ENCODE assay signal across 8 mouse cellular contexts in genomic region chr10:74966850-74967451, GRCm38 (mm10). TPM values are rescaled to one million over a fixed set of nuclear protein-coding genes. Genes with fewer than 3 reads are reported as not detected.
DNase-seq lines count a peak whose midpoint lies in the region; ATAC-seq and TF ChIP-seq lines count a peak whose summit lies in the region.

Gene Gnaz (plus strand): TSS chr10:74967177.

- peak; percentile 41 for TF ChIP-seq CTCF in lung, postnatal 0 days (IDR thresholded peaks at IDR 0.05)

- ATAC-seq in hindbrain, embryonic 12.5 days (ENCODE audit: low FRiP score): peak; percentile 98
- ATAC-seq in lung, postnatal 0 days: peak; percentile 99

- H3K4me2 ChIP-seq in hindbrain, embryonic 12.5 days (replicated peaks): peak within 1 kb of the TSS; percentile 94
- H3K4me2 ChIP-seq in lung, postnatal 0 days (replicated peaks; ENCODE audit: low read depth, low read length): peak within 1 kb of the TSS; percentile 91

- TF ChIP-seq EP300 in lung, postnatal 0 days (IDR thresholded peaks at IDR 0.05): no peak

- DNase-seq in Muller cell, postnatal 12 days (ENCODE audit: inconsistent ontology term): peak; percentile 98
- peak; percentile 99 for DNase-seq in cerebellum, adult 9-11 months
- peak; percentile 98 to 99 for DNase-seq in frontal cortex, postnatal 14 days (ENCODE audit: low spot score in 2 of 2)
- DNase-seq in layer of hippocampus, postnatal 10 days (ENCODE audit: low spot score in 2 of 2): peak; percentile 99
- peak; percentile 97 for DNase-seq in lung, postnatal 0 days (ENCODE audit: low spot score)
- DNase-seq in ovary, postnatal 14 days (ENCODE audit: low spot score): peak; percentile 94
- peak; percentile 91 to 93 for DNase-seq in thymus, postnatal 10 days (ENCODE audit: low spot score in 2 of 2)

- H3K9ac ChIP-seq in hindbrain, embryonic 12.5 days: peak within 1 kb of the TSS; percentile 80
- no peak within 1 kb of the TSS for H3K9ac ChIP-seq in lung, postnatal 0 days (replicated peaks; ENCODE audit: low read depth)

- peak within 1 kb of the TSS; percentile 60 for H3K27ac ChIP-seq in hindbrain, embryonic 12.5 days
- H3K27ac ChIP-seq in lung, postnatal 0 days (ENCODE audit: low read length): no peak within 1 kb of the TSS

- under 1% methylated on average over 66 of the region's 83 CpGs for WGBS in hindbrain, embryonic 12.5 days
- under 1% methylated on average over 39 of the region's 83 CpGs for WGBS in lung, postnatal 0 days

- peaks cover 31% of the 10 kb centered on the region for H3K27me3 ChIP-seq in hindbrain, embryonic 12.5 days
- 0 out of 2 replicates have a peak, but pooled peaks cover 10% of the 10 kb centered on the region for H3K27me3 ChIP-seq in lung, postnatal 0 days (replicated peaks; ENCODE audit: insufficient read depth, low read length)

- H3K9me3 ChIP-seq in hindbrain, embryonic 12.5 days (replicated peaks): no peaks in the 10 kb centered on the region
- H3K9me3 ChIP-seq in lung, postnatal 0 days (ENCODE audit: low read length): no peaks in the 10 kb centered on the region

- H3K36me3 ChIP-seq in hindbrain, embryonic 12.5 days: no peaks in the 10 kb centered on the region
- no peaks in the 10 kb centered on the region; the same call in 1 of the 2 replicates for H3K36me3 ChIP-seq in lung, postnatal 0 days (ENCODE audit: insufficient read depth, low read length)

- peak within 1 kb of the TSS; percentile 77 for H3K4me3 ChIP-seq in hindbrain, embryonic 12.5 days
- peak within 1 kb of the TSS; percentile 51 for H3K4me3 ChIP-seq in lung, postnatal 0 days (ENCODE audit: low read depth, low read length)

- peaks cover 25% of the 10 kb centered on the region for H3K4me1 ChIP-seq in hindbrain, embryonic 12.5 days
- no peaks in the 10 kb centered on the region for H3K4me1 ChIP-seq in lung, postnatal 0 days (ENCODE audit: insufficient read depth, low read depth, low read length)

RNA-seq across cellular contexts. Expression of gene Gnaz, which starts in this region (rescaled TPM):
- 26.5 and 27.9 TPM in 2 replicates for polyA plus RNA-seq in hindbrain, embryonic 12.5 days (2016; fragmentation: Nextera tagmentation; extraction: Ambion mirVana)
- total RNA-seq in layer of hippocampus, postnatal 10 days (2021): 100 to 1,000 TPM; 137 to 144 TPM
- 2.2 TPM in 2 replicates for polyA plus RNA-seq in lung, postnatal 0 days (2015; fragmentation: Nextera tagmentation; extraction: Ambion mirVana)
